Mouse (Mus musculus) brain, embryonic 14.5 days (tissue): ENCODE measurements around the gene Cacng3.

Experiments
- CTCF ChIP-seq: fragments of 200-500 bp; IDR thresholded peaks from 2 replicates; pipeline ENCODE4 v1.5.1; 2012; ENCODE audit warnings: inconsistent platforms, mild to moderate bottlenecking, moderate library complexity, borderline replicate concordance; ENCODE audit not compliant: insufficient read depth, insufficient read length; ENCODE audit errors: extremely low read depth
- POLR2A ChIP-seq: fragments of 200-500 bp; IDR thresholded peaks from 2 replicates; pipeline ENCODE4 v1.6.1; 2012; ENCODE audit warnings: mild to moderate bottlenecking, inconsistent platforms, borderline replicate concordance; ENCODE audit not compliant: poor library complexity, insufficient read depth, insufficient read length, severe bottlenecking; ENCODE audit errors: extremely low read depth

DNA sequence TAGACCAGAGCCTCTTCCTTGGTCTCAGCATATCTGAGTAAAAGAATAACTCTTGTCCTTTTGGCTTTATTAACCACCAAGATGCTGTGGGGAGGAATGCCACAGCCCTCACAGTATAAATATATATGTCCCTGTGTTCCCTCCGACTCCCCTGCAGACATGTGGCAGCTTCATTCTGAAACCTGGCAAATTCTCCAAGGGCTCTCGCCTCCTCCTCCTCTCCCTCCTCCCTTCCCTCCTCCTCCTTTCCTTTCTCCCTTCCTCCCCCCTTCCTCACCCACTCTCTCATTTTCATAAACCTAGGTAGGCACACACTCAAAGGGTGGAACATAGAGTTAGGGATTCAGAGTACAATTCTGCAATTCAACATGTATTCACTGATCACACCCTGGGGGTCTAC, 56.1 kb downstream of the Cacng3 start:
- TF ChIP-seq CTCF (no peak), POLR2A (no peak)
